ENCODE assay signal across 23 mouse cellular contexts in genomic region chr10:116259298-116259697, GRCm38 (mm10). TPM values are rescaled to one million over a fixed set of nuclear protein-coding genes. Genes with fewer than 3 reads are reported as not detected.
"Had no signal": no experiment of that assay in that cellular context is flagged by ENCODE, and none has a peak within 500 bp of the region (broad histone marks: within the 10 kb centered on the region; RNA-seq: fewer than 3 reads in every experiment).

No protein-coding gene starts in this region.

- DNase-seq: gastrocnemius, postnatal 14 days; gastrocnemius, postnatal 36 days; heart, adult 18-20 months; heart, postnatal 14 days; heart, postnatal 36 days; kidney, adult 11 months; kidney, adult 2 months; kidney, postnatal 10 days; kidney, postnatal 25 days; kidney, postnatal 4 days; left cerebral cortex, postnatal 4 days had no signal

- H3K27me3 ChIP-seq: heart, embryonic 13.5 days; heart, embryonic 15.5 days; hindbrain, embryonic 13.5 days; hindbrain, embryonic 15.5 days; limb, embryonic 13.5 days; limb, embryonic 15.5 days had no signal

- ATAC-seq: hindbrain, postnatal 0 days; intestine, embryonic 16.5 days had no signal

- H3K4me1 ChIP-seq: hindbrain, embryonic 13.5 days had no signal

- H3K4me3 ChIP-seq: heart, embryonic 13.5 days; heart, embryonic 15.5 days; hindbrain, embryonic 13.5 days; hindbrain, embryonic 15.5 days; layer of hippocampus, adult 2 months; limb, embryonic 13.5 days; limb, embryonic 15.5 days had no signal

- H3K9ac ChIP-seq: heart, embryonic 13.5 days; heart, embryonic 15.5 days; hindbrain, embryonic 13.5 days; hindbrain, embryonic 15.5 days; limb, embryonic 13.5 days; limb, embryonic 15.5 days; liver, embryonic 14.5 days had no signal

- H3K27ac ChIP-seq: hindbrain, embryonic 13.5 days; hindbrain, embryonic 15.5 days; hindbrain, postnatal 0 days; layer of hippocampus, adult 2 months; limb, embryonic 13.5 days; limb, embryonic 15.5 days; liver, embryonic 14.5 days had no signal

- H3K36me3 ChIP-seq: heart, embryonic 13.5 days; heart, embryonic 15.5 days; hindbrain, embryonic 13.5 days; hindbrain, embryonic 15.5 days; limb, embryonic 13.5 days; limb, embryonic 15.5 days had no signal

- H3K9me3 ChIP-seq: heart, embryonic 13.5 days; heart, embryonic 15.5 days; hindbrain, embryonic 13.5 days; hindbrain, embryonic 15.5 days; limb, embryonic 13.5 days; limb, embryonic 15.5 days had no signal

- H3K4me2 ChIP-seq: heart, embryonic 13.5 days; heart, embryonic 15.5 days; hindbrain, embryonic 13.5 days; hindbrain, embryonic 15.5 days; limb, embryonic 13.5 days; limb, embryonic 15.5 days; liver, embryonic 11.5 days had no signal

RNA-seq across cellular contexts. Expression of gene Ptprb, which starts 16.0 kb away (rescaled TPM):
- total RNA-seq: hematopoietic stem cell, adult 5-6 weeks had no signal
